Mouse (Mus musculus) heart, embryonic 11.5 days (tissue): ENCODE results near the gene Ptger4. TPM values are rescaled to one million over a fixed set of nuclear protein-coding genes. Genes with fewer than 3 reads are reported as not detected.
"Not testable (repeated sequence)": the region's sequence is repeated elsewhere in the genome, so short reads cannot be mapped to it uniquely, and the experiment has no call there.

Source experiments
- ATAC-seq: fragments of 200-750 bp; cut with Nextera tagmentation; replicated peaks from 2 replicates; pipeline ENCODE4 v1.8.0; 2017; ENCODE audit warnings: moderate library complexity; ENCODE audit not compliant: insufficient number of reproducible peaks, low FRiP score, low TSS enrichment
- H3K27ac ChIP-seq: fragments of 300-500 bp; sonication (generic); 2 replicates; pipeline ENCODE4 v1.5.1; 2014; ENCODE audit warnings: mild to moderate bottlenecking, low read depth, low read length
- H3K27me3 ChIP-seq: fragments of 300-500 bp; sonication (generic); 2 replicates; pipeline ENCODE4 v1.6.1; 2014; ENCODE audit warnings: mild to moderate bottlenecking, low read length, mixed read lengths; ENCODE audit not compliant: control insufficient read depth, insufficient read depth
- H3K36me3 ChIP-seq: fragments of 300-500 bp; sonication (generic); 2 replicates; pipeline ENCODE4 v1.6.1; 2014; ENCODE audit warnings: mild to moderate bottlenecking, low read length, moderate library complexity, mixed read lengths; ENCODE audit not compliant: control insufficient read depth, insufficient read depth
- H3K4me1 ChIP-seq: fragments of 300-500 bp; sonication (generic); 2 replicates; pipeline ENCODE4 v1.6.1; 2014; ENCODE audit warnings: low read length; ENCODE audit not compliant: control insufficient read depth, insufficient read depth
- H3K4me2 ChIP-seq: fragments of 300-500 bp; sonication (generic); 2 replicates; pipeline ENCODE4 v1.6.1; 2014; ENCODE audit warnings: mild to moderate bottlenecking, moderate library complexity
- H3K4me3 ChIP-seq: fragments of 300-500 bp; sonication (generic); 2 replicates; pipeline ENCODE4 v1.5.1; 2014; ENCODE audit warnings: low read depth, low read length
- H3K9ac ChIP-seq: fragments of 300-500 bp; sonication (generic); 2 replicates; pipeline ENCODE4 v1.6.1; 2014; ENCODE audit warnings: mild to moderate bottlenecking, low read depth, low read length, moderate library complexity
- H3K9me3 ChIP-seq: fragments of 300-500 bp; sonication (generic); replicated peaks from 2 replicates; pipeline ENCODE4 v1.6.1; 2016; ENCODE audit warnings: low read length; ENCODE audit not compliant: control insufficient read depth
- WGBS: fragments of 180-500 bp; shearing (Covaris S2); extraction: QIAGEN DNeasy Blood & Tissue Kit; methylation state at CpG from one replicate; pipeline ENCODE4 v1.1.7; 2014; ENCODE audit not compliant: insufficient replicate concordance; 5-methylcytosine and 5-hydroxymethylcytosine counted together
- polyA plus RNA-seq: library from polyadenylated mRNA; unstranded; fragments of >200 nt; fragmentation: Nextera tagmentation; extraction: Ambion mirVana; gene quantifications from 2 replicates; pipeline ENCODE4 v1.2.1, GENCODE M21; 2014

The Ptger4 gene
- polyA plus RNA-seq, 1 experiment from 2014 or later = 1.6 TPM

DNA sequence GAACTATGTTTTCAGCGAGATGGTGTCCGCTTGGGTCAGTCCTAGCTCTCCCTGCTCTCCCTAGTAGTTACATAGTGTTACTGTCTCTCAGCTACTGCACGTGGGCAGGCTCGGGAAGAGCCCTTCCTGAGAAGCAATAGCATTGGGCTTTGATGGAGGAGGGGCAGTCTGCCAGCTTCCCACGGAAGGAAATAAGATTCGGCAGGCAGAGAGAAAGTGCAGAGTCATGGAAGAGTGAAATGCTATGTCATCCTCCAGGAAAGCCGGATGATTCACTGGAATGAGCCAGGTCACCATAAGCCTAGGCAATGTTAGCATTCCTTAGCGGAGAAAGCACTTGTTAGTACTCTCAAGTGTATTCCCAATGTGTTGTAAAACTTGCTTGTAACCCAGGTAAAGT lies 8.5 kb downstream of the Ptger4 start:
- peak; percentile 36; the same call in 1 of the 2 replicates for ATAC-seq
- 34% methylated on average over 8 of the region's 8 CpGs for WGBS

DNA sequence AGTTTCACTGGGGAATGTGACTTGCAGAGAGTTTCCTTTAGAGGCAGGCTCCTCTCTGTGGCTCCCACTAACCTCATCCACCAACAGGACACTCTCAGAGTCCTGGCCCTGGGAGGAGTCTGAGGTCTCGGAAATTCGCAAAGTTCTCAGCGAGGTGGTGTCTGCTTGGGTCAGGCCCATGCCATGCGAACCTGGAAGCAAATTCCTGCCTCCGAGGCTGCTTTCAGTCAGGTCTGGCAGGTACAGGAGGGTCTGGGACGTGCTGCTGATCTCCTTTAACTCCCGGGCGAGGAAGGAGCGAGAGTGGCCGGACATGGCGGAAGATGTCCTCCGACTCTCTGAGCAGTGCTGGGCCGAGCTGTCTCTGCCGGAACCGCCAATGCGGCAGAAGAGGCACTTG lies 9.3 kb downstream of the Ptger4 start:
- Histone ChIP-seq H3K4me2 (no peak overlapping the region), H3K4me1 (peaks cover 6% of the 10 kb centered on the region; the same call in 1 of the 2 replicates), H3K9ac (no peak overlapping the region), H3K4me3 (no peak overlapping the region), H3K27ac (no peak overlapping the region), H3K9me3 (no peaks in the 10 kb centered on the region), H3K36me3 (no peaks in the 10 kb centered on the region), H3K27me3 (no peaks in the 10 kb centered on the region)
- WGBS = 82% methylated on average over 16 of the region's 16 CpGs
- ATAC-seq = no peak

More for the DNA sequence above, 8.5 kb downstream of the Ptger4 start:
- Histone ChIP-seq H3K4me3 (no peak overlapping the region), H3K4me1 (peaks cover 6% of the 10 kb centered on the region; the same call in 1 of the 2 replicates), H3K9ac (no peak overlapping the region), H3K36me3 (no peaks in the 10 kb centered on the region), H3K4me2 (peak overlapping the region; percentile 39), H3K27me3 (0 out of 2 replicates have a peak, but pooled peaks cover 2% of the 10 kb centered on the region), H3K9me3 (no peaks in the 10 kb centered on the region), H3K27ac (no peak overlapping the region)

DNA sequence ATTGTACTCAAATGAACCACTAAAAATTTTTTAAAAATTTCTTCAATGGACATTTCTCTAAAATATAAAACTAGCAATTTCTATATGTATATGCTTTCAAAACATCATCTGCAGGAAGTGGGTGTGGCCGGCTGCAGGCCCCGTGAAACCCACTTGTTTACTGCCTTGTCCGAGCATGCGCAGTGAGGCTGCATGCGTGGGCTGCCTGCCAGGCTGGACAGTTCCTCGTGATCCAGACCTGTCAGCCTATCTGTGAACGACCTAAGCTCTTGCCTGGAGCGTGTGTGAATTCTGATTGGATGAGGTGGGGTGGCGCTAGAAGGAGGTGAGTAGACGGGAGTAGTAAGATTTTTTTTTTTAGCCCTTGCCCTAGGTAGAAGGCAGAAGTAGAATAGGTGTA lies 13.2 kb downstream of the Ptger4 start:
- not testable (repeated sequence) for H3K9ac ChIP-seq, H3K36me3 ChIP-seq, ATAC-seq, H3K4me2 ChIP-seq, H3K27ac ChIP-seq, H3K4me1 ChIP-seq, H3K27me3 ChIP-seq, H3K9me3 ChIP-seq, H3K4me3 ChIP-seq
- 79% methylated on average over 10 of the region's 10 CpGs for WGBS

DNA sequence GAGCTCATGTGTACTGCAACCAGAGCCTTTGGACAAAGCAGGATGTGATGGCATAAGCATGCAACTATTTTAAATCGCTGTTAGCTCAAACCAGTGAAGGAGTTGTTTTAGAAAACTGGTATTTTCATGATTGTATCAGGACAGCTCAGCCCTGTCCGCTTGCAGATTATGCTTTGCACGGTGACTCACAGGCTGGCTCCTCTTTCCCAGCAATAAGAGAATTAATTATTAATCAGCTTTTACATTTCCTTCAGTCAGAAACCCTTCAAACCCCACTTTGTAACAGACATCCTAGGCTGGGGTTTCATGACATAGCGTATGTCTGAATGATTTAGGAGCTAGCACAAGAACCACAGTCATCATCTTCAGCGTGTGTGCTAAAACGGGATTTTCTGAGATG lies 23.5 kb downstream of the Ptger4 start:
- H3K27ac ChIP-seq = no peak overlapping the region
- H3K4me1 ChIP-seq = no peaks in the 10 kb centered on the region
- H3K4me3 ChIP-seq = no peak overlapping the region
- 86% methylated on average over 6 of the region's 6 CpGs for WGBS
- H3K9ac ChIP-seq = no peak overlapping the region
- no peaks in the 10 kb centered on the region for H3K27me3 ChIP-seq
- H3K9me3 ChIP-seq = no peaks in the 10 kb centered on the region
- ATAC-seq = no peak
- H3K4me2 ChIP-seq = no peak overlapping the region
- no peaks in the 10 kb centered on the region; the same call in 1 of the 2 replicates for H3K36me3 ChIP-seq

DNA sequence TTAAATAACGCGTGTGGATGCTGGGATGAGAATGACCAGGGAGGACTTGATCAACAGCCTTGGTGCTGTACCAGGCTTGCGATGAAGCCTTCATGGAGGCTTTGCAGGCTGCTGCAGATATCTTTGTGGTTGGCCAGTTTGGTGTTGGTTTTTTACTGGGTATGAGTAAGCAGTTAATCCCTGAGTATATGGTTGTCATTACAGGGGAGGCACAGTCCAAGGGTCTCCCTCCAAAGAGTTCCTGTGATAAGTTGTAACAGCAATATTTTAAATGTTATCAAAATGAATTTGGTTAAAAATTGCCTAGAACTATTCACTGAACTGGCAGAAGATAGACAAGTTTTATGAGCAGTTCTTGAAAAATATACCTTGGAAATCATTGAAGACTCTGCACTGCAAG lies 34.9 kb downstream of the Ptger4 start:
- no peaks in the 10 kb centered on the region for H3K4me1 ChIP-seq
- no peak overlapping the region for H3K27ac ChIP-seq
- no peak overlapping the region for H3K9ac ChIP-seq
- H3K27me3 ChIP-seq = no peaks in the 10 kb centered on the region
- no peak for ATAC-seq
- H3K4me3 ChIP-seq = no peak overlapping the region
- 97% methylated on average over 3 of the region's 3 CpGs for WGBS
- no peaks in the 10 kb centered on the region for H3K9me3 ChIP-seq
- no peak overlapping the region for H3K4me2 ChIP-seq
- H3K36me3 ChIP-seq = no peaks in the 10 kb centered on the region

DNA sequence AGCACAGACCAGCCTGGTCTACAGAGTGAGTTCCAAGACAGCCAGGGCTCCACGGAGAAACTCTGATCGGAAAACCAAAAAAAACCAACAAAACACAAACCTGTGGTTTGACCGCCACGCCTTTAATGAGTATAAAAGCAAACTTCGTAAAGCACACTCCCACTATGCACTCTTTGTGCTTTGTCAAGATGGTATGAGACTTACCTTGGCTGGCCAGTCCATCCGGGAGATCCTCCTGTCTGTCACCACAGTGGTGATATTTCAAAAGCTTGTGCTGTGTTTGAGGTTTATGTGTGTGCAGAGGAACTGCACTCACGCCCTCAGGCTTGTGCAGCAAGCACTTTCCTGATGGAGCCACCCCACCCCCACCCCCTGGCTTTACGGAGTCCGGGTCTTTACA lies 38.8 kb downstream of the Ptger4 start:
- no peak overlapping the region for H3K4me3 ChIP-seq
- H3K27ac ChIP-seq = no peak overlapping the region
- H3K27me3 ChIP-seq = no peaks in the 10 kb centered on the region
- H3K4me1 ChIP-seq = no peaks in the 10 kb centered on the region
- 87% methylated on average over 9 of the region's 9 CpGs for WGBS
- no peaks in the 10 kb centered on the region for H3K36me3 ChIP-seq
- ATAC-seq = no peak
- H3K4me2 ChIP-seq = no peak overlapping the region
- H3K9me3 ChIP-seq = no peaks in the 10 kb centered on the region
- H3K9ac ChIP-seq = no peak overlapping the region

DNA sequence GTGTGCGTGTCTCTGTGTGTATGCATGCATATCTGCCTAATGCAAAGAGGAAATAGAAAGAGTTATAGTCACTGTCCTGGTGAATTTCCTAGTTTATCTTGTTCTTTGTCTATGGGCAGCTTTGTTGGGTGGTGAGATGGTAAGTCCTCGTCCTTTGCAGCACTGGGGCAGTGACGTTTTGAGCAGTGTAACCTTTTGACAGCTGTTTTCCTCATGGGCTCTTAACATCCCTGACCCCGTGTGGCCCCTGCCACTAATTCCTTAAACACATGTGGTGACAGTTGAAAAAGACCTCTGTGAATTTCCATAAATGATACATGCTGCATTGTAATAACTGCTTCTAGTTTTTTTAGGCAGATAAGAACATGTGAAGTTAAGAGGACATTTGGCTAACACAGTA lies 47.3 kb downstream of the Ptger4 start:
- no peak overlapping the region for H3K4me3 ChIP-seq
- 37% methylated on average over 4 of the region's 4 CpGs for WGBS

DNA sequence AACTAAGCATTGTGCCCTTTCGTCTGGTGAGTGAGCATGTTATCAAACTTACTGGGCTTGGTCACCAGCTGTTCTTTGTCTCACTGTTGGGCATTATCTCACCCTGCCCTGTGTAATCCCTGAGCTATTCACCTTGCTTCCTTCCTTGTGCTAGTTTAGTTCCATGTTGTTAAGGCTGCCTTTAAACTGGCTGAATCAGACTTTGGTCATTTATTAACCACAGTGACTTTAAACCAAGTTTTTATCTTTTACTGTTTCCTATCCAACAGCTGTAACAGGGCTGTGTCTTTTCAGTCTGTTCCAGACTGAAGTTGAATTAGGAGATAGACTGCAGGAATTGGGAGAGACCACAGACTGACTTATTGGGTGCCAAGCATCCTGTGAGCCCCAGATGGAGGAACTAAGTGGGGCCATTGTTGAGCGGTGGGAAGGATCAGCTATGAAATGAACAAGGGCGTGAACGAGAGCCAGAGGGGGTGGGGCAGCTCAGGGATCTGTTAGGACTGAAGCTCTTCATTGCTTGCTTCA lies 47.9 kb downstream of the Ptger4 start:
- Histone ChIP-seq H3K4me1 (peaks cover 23% of the 10 kb centered on the region), H3K9ac (no peak overlapping the region), H3K36me3 (0 out of 2 replicates have a peak, but pooled peaks cover 4% of the 10 kb centered on the region), H3K9me3 (no peaks in the 10 kb centered on the region), H3K4me2 (no peak overlapping the region), H3K4me3 (no peak overlapping the region), H3K27ac (peak overlapping the region; percentile 41; the same call in 1 of the 2 replicates), H3K27me3 (no peaks in the 10 kb centered on the region)
- ATAC-seq = no peak
- 52% methylated on average over 4 of the region's 4 CpGs for WGBS

More for the DNA sequence above, 47.3 kb downstream of the Ptger4 start:
- H3K9me3 ChIP-seq = no peaks in the 10 kb centered on the region
- peak overlapping the region; percentile 41; the same call in 1 of the 2 replicates for H3K27ac ChIP-seq
- ATAC-seq = no peak
- no peak overlapping the region for H3K4me2 ChIP-seq
- H3K27me3 ChIP-seq = no peaks in the 10 kb centered on the region
- H3K9ac ChIP-seq = no peak overlapping the region
- H3K4me1 ChIP-seq = peaks cover 23% of the 10 kb centered on the region
- 0 out of 2 replicates have a peak, but pooled peaks cover 3% of the 10 kb centered on the region for H3K36me3 ChIP-seq

DNA sequence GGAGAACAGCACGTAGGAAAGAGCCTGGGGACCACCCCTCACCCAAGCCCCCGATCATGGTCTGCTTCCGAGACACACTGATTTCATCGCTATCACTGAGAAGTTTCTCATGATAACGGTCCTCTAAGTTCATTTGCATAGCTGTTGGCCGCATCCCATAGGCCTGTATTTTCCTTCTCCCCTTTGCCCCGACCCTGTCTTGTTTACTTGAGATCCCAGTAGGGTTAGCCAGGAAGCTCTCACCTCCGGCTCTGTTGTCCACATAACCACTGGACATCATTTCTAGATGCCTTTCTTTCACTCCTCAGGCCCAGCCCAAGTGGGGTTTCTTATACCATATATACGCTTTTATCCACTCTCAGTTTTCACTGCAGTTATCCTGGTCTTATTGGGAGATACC lies 49.1 kb downstream of the Ptger4 start:
- Histone ChIP-seq H3K4me2 (no peak overlapping the region), H3K9ac (no peak overlapping the region), H3K36me3 (0 out of 2 replicates have a peak, but pooled peaks cover 4% of the 10 kb centered on the region), H3K27me3 (no peaks in the 10 kb centered on the region), H3K4me1 (peaks cover 23% of the 10 kb centered on the region), H3K27ac (no peak overlapping the region), H3K9me3 (no peaks in the 10 kb centered on the region), H3K4me3 (no peak overlapping the region)
- no peak for ATAC-seq
- whole genome bisulfite sequencing = 69% methylated on average over 9 of the region's 9 CpGs
